Mouse (Mus musculus): ENCODE measurements around the gene Kcnj6. TPM values are rescaled to one million over a fixed set of nuclear protein-coding genes. Genes with fewer than 3 reads are reported as not detected.
A peak's percentile ranks its signal among the peaks of the same experiment; 100 is the strongest.
"Not testable (repeated sequence)": the region's sequence is repeated elsewhere in the genome, so short reads cannot be mapped to it uniquely, and the experiment has no call there.

Kcnj6 gene
- polyA plus RNA-seq, 1 experiment = not detected

DNA sequence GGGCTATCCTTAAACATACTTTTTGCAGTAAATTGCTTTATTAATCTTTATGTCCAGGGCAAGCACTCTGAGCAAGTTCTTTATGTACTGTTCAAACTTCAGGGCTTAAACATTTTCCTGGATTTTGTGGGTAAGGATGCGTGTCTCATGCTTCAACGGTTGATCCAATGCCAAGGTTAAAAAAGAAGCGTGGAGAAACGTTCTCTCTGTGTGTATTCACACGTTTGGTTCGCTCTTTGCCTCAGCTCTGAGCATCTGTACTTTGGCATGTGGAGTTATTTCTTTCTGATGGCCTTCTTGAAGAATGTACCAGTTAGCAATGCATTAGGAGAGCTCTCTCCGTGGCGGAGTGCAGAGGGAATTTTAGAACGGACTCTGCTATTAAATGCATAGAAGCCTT lies 163.0 kb downstream of the Kcnj6 start:
- Histone ChIP-seq H3K4me3 (ENCODE audit: insufficient read depth, low read length) (no peak overlapping the region), H3K4me1 (ENCODE audit: control insufficient read depth, insufficient read depth, low read length) (0 out of 2 replicates have a peak, but pooled peaks cover 2% of the 10 kb centered on the region), H3K27ac (ENCODE audit: insufficient read depth, low read depth, low read length) (no peak overlapping the region)
- TF ChIP-seq POLR2A (IDR thresholded peaks at IDR 0.05; ENCODE audit: borderline replicate concordance, low read depth, low read length) (no peak), CTCF (IDR thresholded peaks at IDR 0.05; ENCODE audit: low read depth, low read length) (no peak)

DNA sequence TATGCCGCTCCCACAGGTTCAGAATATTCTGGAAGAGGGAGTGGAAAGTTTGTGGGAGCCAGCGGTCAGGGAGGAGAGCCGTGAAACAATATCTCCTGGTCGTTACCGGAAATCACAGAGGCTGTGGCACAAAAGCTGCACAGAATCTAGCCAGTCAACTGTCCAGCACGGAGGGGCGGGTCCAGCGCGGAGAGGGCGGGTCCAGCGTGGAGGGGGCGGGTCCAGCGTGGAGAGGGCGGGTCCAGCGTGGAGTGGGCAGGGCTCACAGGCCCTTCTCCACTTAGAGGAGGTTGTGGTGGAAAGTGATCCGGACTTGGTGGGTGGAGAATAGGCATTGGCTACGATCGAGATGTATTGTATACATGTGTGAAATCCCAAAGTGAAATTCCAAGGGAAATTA lies 169.3 kb downstream of the Kcnj6 start:
- Histone ChIP-seq H3K4me1 (ENCODE audit: control insufficient read depth, insufficient read depth, low read length) (peaks cover 16% of the 10 kb centered on the region), H3K4me3 (ENCODE audit: insufficient read depth, low read length) (no peak overlapping the region), H3K27ac (ENCODE audit: insufficient read depth, low read depth, low read length) (no peak overlapping the region)
- TF ChIP-seq CTCF (IDR thresholded peaks at IDR 0.05; ENCODE audit: low read depth, low read length) (no peak), POLR2A (IDR thresholded peaks at IDR 0.05; ENCODE audit: borderline replicate concordance, low read depth, low read length) (no peak)

DNA sequence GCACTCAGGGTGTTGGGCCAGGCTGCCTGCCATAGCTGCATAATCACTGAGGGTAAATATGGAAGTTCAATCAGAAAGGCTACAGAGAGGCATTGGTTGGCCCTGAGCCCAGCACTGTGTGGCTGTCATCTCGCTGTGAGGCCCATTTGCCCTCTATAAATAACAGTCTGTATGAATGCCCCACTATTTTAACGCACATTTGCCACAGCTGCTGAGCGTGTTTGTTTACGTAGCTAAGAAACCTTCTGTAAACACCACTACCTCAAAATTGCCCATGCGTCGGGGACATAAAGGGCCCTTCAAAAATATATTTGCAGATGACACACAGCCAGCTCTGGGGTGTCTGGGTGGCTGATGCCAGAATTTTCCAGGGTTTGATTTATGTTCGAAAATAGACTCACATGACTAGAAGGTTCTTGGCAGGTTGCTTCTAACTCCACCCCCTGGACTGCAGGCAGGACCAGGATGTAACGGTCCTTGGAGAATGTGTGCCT lies 170.4 kb downstream of the Kcnj6 start:
- peaks cover 16% of the 10 kb centered on the region for H3K4me1 ChIP-seq (ENCODE audit: control insufficient read depth, insufficient read depth, low read length)
- H3K27ac ChIP-seq (ENCODE audit: insufficient read depth, low read depth, low read length) = no peak overlapping the region
- TF ChIP-seq POLR2A (IDR thresholded peaks at IDR 0.05; ENCODE audit: borderline replicate concordance, low read depth, low read length) (no peak), CTCF (IDR thresholded peaks at IDR 0.05; ENCODE audit: low read depth, low read length) (no peak)
- no peak overlapping the region for H3K4me3 ChIP-seq (ENCODE audit: insufficient read depth, low read length)

DNA sequence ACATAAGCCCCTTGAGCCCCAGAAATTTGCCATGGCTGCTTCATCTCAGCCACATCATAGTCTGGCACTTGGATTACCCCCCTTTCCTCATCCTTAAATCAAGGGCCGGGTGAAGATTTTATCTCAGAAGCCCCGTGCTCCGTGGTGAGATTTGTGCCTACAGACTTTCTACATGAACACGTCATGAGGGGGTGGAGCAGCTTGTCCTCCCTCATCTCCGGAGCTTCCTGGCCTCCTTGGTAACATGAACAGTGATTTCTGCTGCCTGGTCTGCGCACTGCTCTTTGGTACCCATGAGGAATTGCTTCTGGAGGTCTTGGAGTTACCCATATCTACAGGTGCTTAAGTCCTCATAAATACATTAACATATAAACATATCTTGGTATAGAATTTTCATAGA lies 172.2 kb downstream of the Kcnj6 start:
- Histone ChIP-seq H3K4me3 (ENCODE audit: insufficient read depth, low read length) (no peak overlapping the region), H3K4me1 (ENCODE audit: control insufficient read depth, insufficient read depth, low read length) (peaks cover 15% of the 10 kb centered on the region), H3K27ac (ENCODE audit: insufficient read depth, low read depth, low read length) (no peak overlapping the region)
- TF ChIP-seq CTCF (IDR thresholded peaks at IDR 0.05; ENCODE audit: low read depth, low read length) = no peak
- no peak for TF ChIP-seq POLR2A (IDR thresholded peaks at IDR 0.05; ENCODE audit: borderline replicate concordance, low read depth, low read length)

GRCm38 (mm10) chr16:94822611-94823010 lies 174.9 kb downstream of the Kcnj6 start:
- H3K4me1 ChIP-seq (ENCODE audit: control insufficient read depth, insufficient read depth, low read length) = peaks cover 21% of the 10 kb centered on the region
- H3K4me3 ChIP-seq (ENCODE audit: insufficient read depth, low read length) = no peak overlapping the region
- TF ChIP-seq POLR2A (IDR thresholded peaks at IDR 0.05; ENCODE audit: borderline replicate concordance, low read depth, low read length) = no peak
- no peak for TF ChIP-seq CTCF (IDR thresholded peaks at IDR 0.05; ENCODE audit: low read depth, low read length)
- H3K27ac ChIP-seq (ENCODE audit: insufficient read depth, low read depth, low read length) = no peak overlapping the region

DNA sequence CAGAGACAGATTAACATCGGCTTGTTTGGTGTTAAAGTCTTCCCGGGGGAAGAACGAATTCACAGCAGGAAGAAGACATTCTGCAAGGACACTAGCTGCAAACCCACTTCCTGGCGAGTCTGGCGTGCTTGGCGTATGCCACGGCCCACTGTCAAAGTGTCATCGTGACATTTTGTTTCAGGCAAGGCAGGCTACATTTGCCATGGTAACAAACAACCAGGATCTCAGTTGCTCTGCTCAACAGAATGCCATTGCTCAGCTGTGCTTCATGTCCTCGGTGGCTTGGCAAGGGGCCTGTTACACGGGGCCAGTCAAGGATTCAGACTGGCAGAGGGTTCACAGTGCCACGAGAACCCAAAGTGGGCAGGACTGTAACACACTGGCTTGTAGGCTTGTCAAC lies 175.9 kb downstream of the Kcnj6 start:
- no peak overlapping the region for H3K27ac ChIP-seq (ENCODE audit: insufficient read depth, low read depth, low read length)
- peaks cover 18% of the 10 kb centered on the region for H3K4me1 ChIP-seq (ENCODE audit: control insufficient read depth, insufficient read depth, low read length)
- H3K4me3 ChIP-seq (ENCODE audit: insufficient read depth, low read length) = no peak overlapping the region
- TF ChIP-seq POLR2A (IDR thresholded peaks at IDR 0.05; ENCODE audit: borderline replicate concordance, low read depth, low read length) (no peak), CTCF (IDR thresholded peaks at IDR 0.05; ENCODE audit: low read depth, low read length) (no peak)

DNA sequence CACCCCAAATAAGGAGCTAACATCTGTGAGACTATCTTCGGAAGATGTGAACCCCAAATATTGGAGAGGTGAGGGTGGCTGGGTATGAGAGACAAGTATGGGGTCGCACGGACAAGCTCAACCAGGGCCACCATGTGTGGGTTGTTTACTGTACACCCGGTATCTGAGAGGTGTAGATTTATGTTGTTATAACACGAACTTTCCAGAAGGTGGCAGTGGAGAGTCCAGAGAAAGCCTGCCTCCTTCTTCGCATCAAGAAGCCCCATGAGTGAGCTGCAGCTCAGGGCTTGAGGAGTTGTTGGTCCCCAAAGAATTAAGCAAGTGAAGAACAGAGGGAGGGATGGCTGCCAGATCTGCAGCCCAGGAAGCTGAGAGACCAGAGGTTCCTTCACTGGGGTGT lies 181.1 kb downstream of the Kcnj6 start:
- no peak overlapping the region for H3K4me3 ChIP-seq (ENCODE audit: insufficient read depth, low read length)
- TF ChIP-seq CTCF (IDR thresholded peaks at IDR 0.05; ENCODE audit: low read depth, low read length) = peak; percentile 44; the same call in 1 of the 2 replicates
- no peak for TF ChIP-seq POLR2A (IDR thresholded peaks at IDR 0.05; ENCODE audit: borderline replicate concordance, low read depth, low read length)
- H3K4me1 ChIP-seq (ENCODE audit: control insufficient read depth, insufficient read depth, low read length) = peaks cover 19% of the 10 kb centered on the region
- no peak overlapping the region for H3K27ac ChIP-seq (ENCODE audit: insufficient read depth, low read depth, low read length)

DNA sequence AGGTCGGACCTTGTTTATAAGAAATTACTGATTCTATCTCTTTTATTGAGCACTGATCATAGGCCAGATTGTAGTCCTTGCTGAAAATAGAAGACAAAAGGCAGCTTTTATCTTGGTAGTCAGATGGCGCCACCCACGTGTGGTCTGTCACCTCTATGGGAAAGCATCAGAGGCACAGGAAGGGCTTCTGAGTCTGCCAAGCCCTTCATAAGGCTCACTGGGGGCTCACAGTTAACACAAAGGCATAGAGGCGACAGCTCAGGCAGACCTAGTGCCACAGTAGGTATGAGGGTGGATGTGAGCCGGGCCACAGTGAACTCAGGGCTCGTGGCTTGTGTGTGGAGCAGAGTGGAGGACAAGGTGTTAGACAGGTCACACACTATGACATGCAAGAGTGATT lies 181.6 kb downstream of the Kcnj6 start:
- TF ChIP-seq CTCF (IDR thresholded peaks at IDR 0.05; ENCODE audit: low read depth, low read length) (no peak), POLR2A (IDR thresholded peaks at IDR 0.05; ENCODE audit: borderline replicate concordance, low read depth, low read length) (no peak)
- Histone ChIP-seq H3K4me3 (ENCODE audit: insufficient read depth, low read length) (no peak overlapping the region), H3K4me1 (ENCODE audit: control insufficient read depth, insufficient read depth, low read length) (peaks cover 19% of the 10 kb centered on the region), H3K27ac (ENCODE audit: insufficient read depth, low read depth, low read length) (no peak overlapping the region)

DNA sequence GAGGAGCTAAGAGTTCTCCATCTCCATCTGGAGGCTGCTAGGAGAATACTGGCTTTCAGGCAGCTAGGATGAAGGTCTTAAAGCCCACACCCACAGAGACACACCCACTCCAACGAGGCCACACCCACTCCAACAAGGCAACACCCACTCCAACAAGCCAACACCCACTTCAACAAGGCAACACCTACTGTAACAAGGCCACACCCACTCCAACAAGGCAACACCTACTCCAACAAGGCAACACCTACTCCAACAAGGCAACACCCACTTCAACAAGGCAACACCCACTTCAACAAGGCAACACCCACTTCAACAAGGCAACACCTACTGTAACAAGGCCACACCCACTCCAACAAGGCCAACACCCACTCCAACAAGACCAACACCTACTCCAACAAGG lies 188.2 kb downstream of the Kcnj6 start:
- H3K4me3 ChIP-seq (ENCODE audit: insufficient read depth, low read length); H3K27ac ChIP-seq (ENCODE audit: insufficient read depth, low read depth, low read length); H3K4me1 ChIP-seq (ENCODE audit: control insufficient read depth, insufficient read depth, low read length): not testable (repeated sequence)

GRCm38 (mm10) chr16:94798241-94798640 lies 199.3 kb downstream of the Kcnj6 start:
- TF ChIP-seq POLR2A (IDR thresholded peaks at IDR 0.05; ENCODE audit: borderline replicate concordance, low read depth, low read length) (no peak), CTCF (IDR thresholded peaks at IDR 0.05; ENCODE audit: low read depth, low read length) (no peak)
- Histone ChIP-seq H3K4me3 (ENCODE audit: insufficient read depth, low read length) (no peak overlapping the region), H3K27ac (ENCODE audit: insufficient read depth, low read depth, low read length) (no peak overlapping the region), H3K4me1 (ENCODE audit: control insufficient read depth, insufficient read depth, low read length) (peaks cover 3% of the 10 kb centered on the region; the same call in 1 of the 2 replicates)

DNA sequence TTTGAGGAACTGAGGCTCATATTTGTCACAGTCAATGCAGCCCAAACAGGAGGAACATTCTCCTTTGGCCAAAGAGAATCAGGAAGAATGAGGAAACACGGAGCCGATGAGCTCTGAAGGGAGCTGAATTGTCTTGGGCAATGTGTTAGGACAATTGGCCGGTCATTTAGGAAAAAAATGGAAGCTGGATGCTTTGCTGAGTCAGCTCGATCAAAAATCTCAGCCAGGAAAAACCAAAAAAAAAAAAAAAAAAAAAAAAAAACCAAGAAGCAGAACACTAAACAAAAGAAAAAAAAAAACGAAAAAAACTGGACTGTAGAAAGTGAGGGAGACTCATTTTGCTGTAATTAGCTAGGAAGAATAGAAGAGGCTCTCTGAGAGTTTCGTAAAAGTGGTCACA lies 200.1 kb downstream of the Kcnj6 start:
- TF ChIP-seq CTCF (IDR thresholded peaks at IDR 0.05; ENCODE audit: low read depth, low read length) (no peak), POLR2A (IDR thresholded peaks at IDR 0.05; ENCODE audit: borderline replicate concordance, low read depth, low read length) (no peak)
- Histone ChIP-seq H3K27ac (ENCODE audit: insufficient read depth, low read depth, low read length) (no peak overlapping the region), H3K4me1 (ENCODE audit: control insufficient read depth, insufficient read depth, low read length) (peaks cover 8% of the 10 kb centered on the region; the same call in 1 of the 2 replicates), H3K4me3 (ENCODE audit: insufficient read depth, low read length) (no peak overlapping the region)
